Mouse (Mus musculus): ENCODE results near the gene Eps8l1. TPM values are rescaled to one million over a fixed set of nuclear protein-coding genes. Genes with fewer than 3 reads are reported as not detected.
"Not testable (repeated sequence)": the region's sequence is repeated elsewhere in the genome, so short reads cannot be mapped to it uniquely, and the experiment has no call there.

The Eps8l1 gene
- polyA plus RNA-seq (2015; fragmentation: Nextera tagmentation; extraction: Ambion mirVana), result 3.3 and 4.2 TPM in 2 replicates

DNA sequence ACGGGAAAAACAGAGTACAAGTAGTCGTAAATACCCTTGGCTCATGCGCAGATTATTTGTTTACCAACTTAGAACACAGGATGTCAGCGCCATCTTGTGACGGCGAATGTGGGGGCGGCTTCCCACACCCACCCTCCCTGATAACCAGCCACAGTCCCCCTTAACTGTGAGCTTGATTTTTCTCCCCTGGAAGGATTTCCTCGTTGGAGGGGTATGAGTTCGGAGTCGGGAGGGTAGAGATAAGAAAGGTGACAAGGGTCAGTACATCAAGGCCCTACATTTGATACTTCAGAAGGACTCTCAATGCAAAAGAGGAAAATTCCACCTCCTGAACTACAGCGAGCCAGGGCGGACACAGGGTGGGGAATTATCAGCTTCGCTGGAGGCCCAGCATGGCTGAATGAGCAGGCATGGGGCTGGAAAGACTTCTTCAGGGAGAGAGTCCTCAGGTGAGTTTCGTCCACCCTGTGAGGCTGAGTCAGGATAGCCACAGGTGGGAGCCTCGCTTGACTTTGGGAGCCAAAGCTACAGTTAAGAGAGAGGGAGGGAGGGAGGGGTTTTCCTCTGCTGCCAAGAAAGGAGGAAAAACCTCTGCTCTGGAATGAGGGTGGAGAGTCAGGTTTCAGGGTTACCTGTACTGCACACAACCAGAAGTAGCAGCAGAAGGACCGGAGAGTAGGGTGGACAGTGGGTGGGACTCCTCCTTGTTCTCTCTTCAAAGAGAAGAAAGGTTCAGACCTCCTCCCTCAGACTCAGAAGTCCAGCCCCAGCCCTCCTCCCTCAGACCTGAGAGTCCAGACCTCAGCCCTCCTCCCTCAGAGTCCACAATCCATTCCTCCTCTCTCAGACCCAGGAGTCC lies at the start of gene Eps8l1:
TSS of gene Eps8l1 (plus strand) at position 99 of the 859 bp plus-strand sequence.
- H3K4me3 ChIP-seq, result peak within 1 kb of the TSS; percentile 34
- 0 out of 2 replicates have a peak, but pooled peaks cover 8% of the 10 kb centered on the region for H3K27me3 ChIP-seq (replicated peaks)
- no peaks in the 10 kb centered on the region for H3K36me3 ChIP-seq
- H3K4me1 ChIP-seq, result peaks cover 4% of the 10 kb centered on the region; the same call in 1 of the 2 replicates
- 53% methylated on average over 14 of the region's 16 CpGs for whole genome bisulfite sequencing
- peak within 1 kb of the TSS; percentile 3 for H3K9ac ChIP-seq
- H3K4me2 ChIP-seq, result peak within 1 kb of the TSS; percentile 45
- peak within 1 kb of the TSS; percentile 40 for H3K27ac ChIP-seq (replicated peaks)
- H3K9me3 ChIP-seq, result no peaks in the 10 kb centered on the region
- ATAC-seq (ENCODE audit: extremely low read depth, insufficient number of reproducible peaks, low FRiP score, low TSS enrichment), result peak; percentile 42

- H3K9me3 ChIP-seq, result 0 out of 2 replicates have a peak, but pooled peaks cover 12% of the 10 kb centered on the region
- not testable (repeated sequence) for H3K4me1 ChIP-seq; H3K36me3 ChIP-seq; H3K4me3 ChIP-seq; H3K4me2 ChIP-seq; ATAC-seq (ENCODE audit: extremely low read depth, insufficient number of reproducible peaks, low FRiP score, low TSS enrichment); H3K27ac ChIP-seq (replicated peaks); H3K27me3 ChIP-seq (replicated peaks); H3K9ac ChIP-seq
- 87% methylated on average over 15 of the region's 15 CpGs for WGBS
These were observed 48.1 kb upstream of the Eps8l1 start for GRCm38 (mm10) chr7:4412406-4412805.

GRCm38 (mm10) chr7:4419681-4420080 lies 40.8 kb upstream of the Eps8l1 start:
- Histone ChIP-seq H3K4me1 (no peaks in the 10 kb centered on the region), H3K9ac (no peak overlapping the region), H3K36me3 (peaks cover 14% of the 10 kb centered on the region), H3K4me2 (no peak overlapping the region), H3K4me3 (no peak overlapping the region), H3K27ac (replicated peaks) (no peak overlapping the region), H3K27me3 (replicated peaks) (no peaks in the 10 kb centered on the region), H3K9me3 (no peaks in the 10 kb centered on the region)
- 76% methylated on average over 6 of the region's 6 CpGs for WGBS
- ATAC-seq (ENCODE audit: extremely low read depth, insufficient number of reproducible peaks, low FRiP score, low TSS enrichment), result no peak

GRCm38 (mm10) chr7:4420230-4420629 lies 40.2 kb upstream of the Eps8l1 start:
- ATAC-seq (ENCODE audit: extremely low read depth, insufficient number of reproducible peaks, low FRiP score, low TSS enrichment), result no peak
- Histone ChIP-seq H3K36me3 (peaks cover 19% of the 10 kb centered on the region), H3K4me1 (no peaks in the 10 kb centered on the region), H3K4me2 (no peak overlapping the region), H3K27me3 (replicated peaks) (no peaks in the 10 kb centered on the region), H3K27ac (replicated peaks) (no peak overlapping the region), H3K4me3 (no peak overlapping the region), H3K9ac (no peak overlapping the region), H3K9me3 (no peaks in the 10 kb centered on the region)
- 68% methylated on average over 4 of the region's 4 CpGs for WGBS

DNA sequence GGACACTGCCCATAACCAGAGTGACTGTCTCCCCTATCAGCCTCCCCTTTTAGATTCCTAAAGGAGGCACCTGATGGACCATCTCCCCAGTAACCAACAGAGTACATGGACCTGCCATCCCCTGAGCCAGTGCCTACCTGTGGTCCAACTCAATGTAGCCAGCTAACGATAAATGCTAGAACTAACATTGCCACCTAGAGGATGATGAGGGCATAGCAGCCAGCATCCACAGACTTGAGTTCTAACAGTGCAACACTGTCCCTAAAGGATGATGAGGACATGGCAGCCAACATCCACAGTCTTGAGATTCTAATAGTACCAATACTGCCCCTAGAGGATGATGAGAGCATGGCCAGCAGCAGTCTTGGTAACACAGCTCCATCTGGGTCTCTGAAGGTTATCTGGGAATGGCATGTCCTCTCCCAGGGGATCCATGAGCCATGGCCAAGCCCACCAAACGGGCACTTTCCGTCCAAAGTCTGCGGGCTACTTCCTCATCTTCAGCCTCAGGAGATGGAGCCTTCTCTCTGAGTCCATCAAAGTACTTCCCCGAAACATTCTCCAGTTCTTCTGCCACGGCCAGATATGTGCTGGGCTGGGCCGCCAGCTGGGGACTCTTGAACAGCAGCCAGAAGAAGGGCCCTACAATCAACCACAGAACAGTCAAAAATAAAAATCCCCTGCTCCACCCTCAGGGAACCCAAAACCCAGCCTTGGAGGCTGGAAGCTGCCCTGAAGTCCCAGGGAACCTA lies 33.1 kb upstream of the Eps8l1 start:
- Histone ChIP-seq H3K9ac (no peak overlapping the region), H3K27ac (replicated peaks) (no peak overlapping the region), H3K9me3 (no peaks in the 10 kb centered on the region), H3K36me3 (peaks cover 85% of the 10 kb centered on the region), H3K4me1 (no peaks in the 10 kb centered on the region), H3K4me2 (no peak overlapping the region), H3K27me3 (replicated peaks) (no peaks in the 10 kb centered on the region), H3K4me3 (no peak overlapping the region)
- peak; percentile 69; the same call in 1 of the 2 replicates for ATAC-seq (ENCODE audit: extremely low read depth, insufficient number of reproducible peaks, low FRiP score, low TSS enrichment)
- 58% methylated on average over 7 of the region's 7 CpGs for WGBS

DNA sequence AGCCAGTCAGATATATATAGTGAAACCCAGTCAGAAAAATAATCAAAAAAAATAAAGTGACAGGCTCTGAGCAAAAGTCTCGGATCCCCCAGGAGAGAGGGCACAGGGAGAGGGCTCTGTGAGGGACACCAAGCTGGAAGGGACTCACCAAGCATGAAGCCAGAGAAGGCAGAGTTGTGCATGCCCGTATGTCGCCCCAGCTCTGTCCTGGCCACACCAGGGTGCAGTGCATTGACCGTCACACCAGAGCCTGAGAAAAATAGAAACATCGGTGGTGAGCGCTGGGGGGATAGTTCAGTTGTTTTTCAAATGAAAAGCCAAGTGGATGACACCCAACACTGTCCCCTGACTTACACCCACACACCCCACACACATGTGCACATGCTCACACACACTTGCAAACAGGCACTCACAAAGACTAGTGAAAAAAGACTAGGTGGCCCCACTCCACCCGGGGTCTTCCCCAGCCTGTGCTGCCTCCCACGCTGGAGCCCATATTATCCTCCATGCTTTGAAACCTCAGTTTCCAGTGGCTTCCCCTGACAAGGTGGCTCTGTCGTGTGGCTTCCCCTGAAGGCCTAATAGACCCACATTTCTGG lies 30.1 kb upstream of the Eps8l1 start:
- ATAC-seq (ENCODE audit: extremely low read depth, insufficient number of reproducible peaks, low FRiP score, low TSS enrichment), result no peak
- Histone ChIP-seq H3K27me3 (replicated peaks) (no peaks in the 10 kb centered on the region), H3K9ac (no peak overlapping the region), H3K4me3 (no peak overlapping the region), H3K9me3 (no peaks in the 10 kb centered on the region), H3K27ac (replicated peaks) (no peak overlapping the region), H3K4me2 (no peak overlapping the region), H3K4me1 (no peaks in the 10 kb centered on the region), H3K36me3 (peaks cover 95% of the 10 kb centered on the region)
- 91% methylated on average over 9 of the region's 9 CpGs for WGBS

DNA sequence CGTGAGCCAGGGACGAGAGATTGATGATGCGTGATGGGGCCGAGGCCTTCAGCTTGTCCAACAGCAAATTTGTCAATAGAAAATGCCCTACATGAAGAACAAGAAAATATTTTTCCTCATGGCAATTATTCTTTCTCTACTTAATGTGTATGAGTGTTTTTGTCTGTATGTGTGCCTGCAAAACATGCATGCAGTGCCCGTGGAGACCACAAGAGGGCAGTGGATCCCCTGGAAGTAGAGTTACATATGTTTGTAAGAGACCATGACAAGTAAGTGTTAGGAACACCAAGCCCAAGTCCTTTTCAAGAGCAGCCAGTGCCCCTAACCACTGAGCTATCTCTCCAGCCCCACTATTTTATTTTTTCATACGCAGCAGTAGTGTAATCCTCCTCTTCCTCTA lies 28.9 kb upstream of the Eps8l1 start:
- Histone ChIP-seq H3K4me3 (no peak overlapping the region), H3K27me3 (replicated peaks) (no peaks in the 10 kb centered on the region), H3K27ac (replicated peaks) (no peak overlapping the region), H3K36me3 (peaks cover 95% of the 10 kb centered on the region), H3K9me3 (no peaks in the 10 kb centered on the region), H3K4me2 (no peak overlapping the region), H3K4me1 (no peaks in the 10 kb centered on the region), H3K9ac (no peak overlapping the region)
- WGBS, result 75% methylated on average over 6 of the region's 6 CpGs
- no peak for ATAC-seq (ENCODE audit: extremely low read depth, insufficient number of reproducible peaks, low FRiP score, low TSS enrichment)

GRCm38 (mm10) chr7:4432026-4432425 lies 28.4 kb upstream of the Eps8l1 start:
- Histone ChIP-seq H3K27me3 (replicated peaks) (no peaks in the 10 kb centered on the region), H3K4me3 (no peak overlapping the region), H3K27ac (replicated peaks) (no peak overlapping the region), H3K36me3 (peaks cover 95% of the 10 kb centered on the region), H3K9ac (no peak overlapping the region), H3K4me2 (no peak overlapping the region), H3K4me1 (no peaks in the 10 kb centered on the region), H3K9me3 (no peaks in the 10 kb centered on the region)
- ATAC-seq (ENCODE audit: extremely low read depth, insufficient number of reproducible peaks, low FRiP score, low TSS enrichment), result no peak
- 87% methylated on average over 8 of the region's 8 CpGs for WGBS

DNA sequence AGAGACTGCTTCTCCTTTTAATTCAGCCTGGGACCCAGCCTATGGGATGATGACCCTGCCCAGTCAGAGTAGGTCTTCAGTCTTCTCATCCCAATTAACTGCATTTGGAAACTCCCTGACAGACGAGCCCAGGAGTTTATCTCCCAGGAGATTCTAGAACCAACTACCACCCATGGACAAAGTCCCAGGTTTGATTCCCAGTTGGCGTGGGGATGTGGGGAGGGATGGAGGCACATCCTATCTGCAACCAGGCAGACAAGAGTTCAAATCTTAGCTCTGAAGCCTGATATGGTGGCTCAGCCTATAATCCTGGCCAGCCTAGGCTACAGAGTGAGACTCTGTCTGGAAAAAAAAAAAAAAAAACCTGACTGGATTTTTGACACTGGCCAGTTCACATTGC lies 22.8 kb upstream of the Eps8l1 start:
- ATAC-seq (ENCODE audit: extremely low read depth, insufficient number of reproducible peaks, low FRiP score, low TSS enrichment), result no peak

GRCm38 (mm10) chr7:4440549-4440948 lies 19.9 kb upstream of the Eps8l1 start:
- Histone ChIP-seq H3K4me1 (0 out of 2 replicates have a peak, but pooled peaks cover 4% of the 10 kb centered on the region), H3K27ac (replicated peaks) (no peak overlapping the region), H3K36me3 (peaks cover 84% of the 10 kb centered on the region), H3K9ac (no peak overlapping the region), H3K4me2 (no peak overlapping the region), H3K27me3 (replicated peaks) (no peaks in the 10 kb centered on the region), H3K4me3 (no peak overlapping the region), H3K9me3 (no peaks in the 10 kb centered on the region)
- no peak for ATAC-seq (ENCODE audit: extremely low read depth, insufficient number of reproducible peaks, low FRiP score, low TSS enrichment)
- 84% methylated on average over 10 of the region's 10 CpGs for WGBS

More for the DNA sequence above, 22.8 kb upstream of the Eps8l1 start:
- Histone ChIP-seq H3K4me1 (no peaks in the 10 kb centered on the region), H3K4me2 (no peak overlapping the region), H3K4me3 (no peak overlapping the region), H3K27ac (replicated peaks) (no peak overlapping the region), H3K36me3 (peaks cover 95% of the 10 kb centered on the region), H3K9me3 (no peaks in the 10 kb centered on the region), H3K27me3 (replicated peaks) (no peaks in the 10 kb centered on the region), H3K9ac (no peak overlapping the region)
- 77% methylated on average over 2 of the region's 2 CpGs for WGBS

- Histone ChIP-seq H3K4me3 (peak within 1 kb of the TSS; percentile 89), H3K4me1 (0 out of 2 replicates have a peak, but pooled peaks cover 4% of the 10 kb centered on the region), H3K27ac (replicated peaks) (peak within 1 kb of the TSS; percentile 95), H3K9me3 (no peaks in the 10 kb centered on the region), H3K27me3 (replicated peaks) (no peaks in the 10 kb centered on the region), H3K36me3 (peaks cover 41% of the 10 kb centered on the region), H3K9ac (peak within 1 kb of the TSS; percentile 89), H3K4me2 (peak within 1 kb of the TSS; percentile 69)
- under 1% methylated on average over 35 of the region's 35 CpGs for WGBS
- ATAC-seq (ENCODE audit: extremely low read depth, insufficient number of reproducible peaks, low FRiP score, low TSS enrichment), result peak; percentile 80
These were observed 15.2 kb upstream of the Eps8l1 start, which contains the start of gene Rdh13 for GRCm38 (mm10) chr7:4445216-4445791. Rdh13 (minus strand) TSS chr7:4445649.

Data from heart, embryonic 13.5 days (tissue).